Mouse (Mus musculus) C2C12 (cell line): ENCODE data around the gene Taf1c.

Experiments used
- CEBPB ChIP-seq: IDR thresholded peaks from one replicate; pipeline ENCODE4 v1.6.1; 2011; ENCODE audit warnings: low read depth, mild to moderate bottlenecking, control low read depth, moderate library complexity
- CTCF ChIP-seq: IDR thresholded peaks from one replicate; pipeline ENCODE4 v1.5.1; 2011; ENCODE audit not compliant: control insufficient read depth, insufficient read depth, insufficient read length
- FOSL1 ChIP-seq: IDR thresholded peaks from one replicate; pipeline ENCODE4 v1.8.0; 2011; ENCODE audit warnings: mild to moderate bottlenecking, low read length; ENCODE audit not compliant: poor library complexity, insufficient read depth, severe bottlenecking
- MAX ChIP-seq: IDR thresholded peaks from one replicate; pipeline ENCODE4 v1.6.1; 2011; ENCODE audit warnings: mild to moderate bottlenecking, control low read depth
- MYOD1 ChIP-seq: IDR thresholded peaks from one replicate; pipeline ENCODE4 v1.6.1; 2011; ENCODE audit warnings: low read depth; ENCODE audit not compliant: control insufficient read depth, insufficient read length
- MYOG ChIP-seq: IDR thresholded peaks from one replicate; pipeline ENCODE4 v1.6.1; 2011; ENCODE audit not compliant: control insufficient read depth, insufficient read length; ENCODE audit errors: extremely low read depth
- USF1 ChIP-seq: IDR thresholded peaks from one replicate; pipeline ENCODE4 v1.6.1; 2011; ENCODE audit warnings: low read depth, mild to moderate bottlenecking, control low read depth, moderate library complexity

GRCm38 (mm10) chr8:119557132-119557531 is 47.9 kb downstream of the Taf1c start:
- TF ChIP-seq CEBPB (no peak), FOSL1 (no peak), CTCF (no peak), MAX (no peak), USF1 (no peak), MYOD1 (no peak), MYOG (no peak)
